Mouse (Mus musculus) left cerebral cortex, postnatal 10 days (tissue): ENCODE measurements around the gene Acss3. TPM values are rescaled to one million over a fixed set of nuclear protein-coding genes. Genes with fewer than 3 reads are reported as not detected.

Source experiments
- DNase-seq, 2 experiments: peaks; one replicate each; pipeline ENCODE4 v3.0.0; 2021 to 2022; ENCODE audit warnings: low spot score in 2 of 2, mixed read lengths in 1 of 2; ENCODE audit errors: extremely low spot score in 1 of 2
- intact Hi-C: fragments of 180-260 bp; cut with DNase I; formaldehyde crosslinking; loops from one replicate; pipeline ENCODE4 v1.15.1; 2025
- total RNA-seq, 2 experiments: library from RNA; stranded (reverse); gene quantifications; 2 replicates each; pipeline ENCODE4 v1.2.3; 2021

The Acss3 gene
- total RNA-seq, 2 experiments from 2014 or later = 0.47 to 0.64 TPM

- intact Hi-C loops = no loop called here
These were observed 213.4 kb downstream of the Acss3 start for GRCm38 (mm10) chr10:106910108-106910507.

DNA sequence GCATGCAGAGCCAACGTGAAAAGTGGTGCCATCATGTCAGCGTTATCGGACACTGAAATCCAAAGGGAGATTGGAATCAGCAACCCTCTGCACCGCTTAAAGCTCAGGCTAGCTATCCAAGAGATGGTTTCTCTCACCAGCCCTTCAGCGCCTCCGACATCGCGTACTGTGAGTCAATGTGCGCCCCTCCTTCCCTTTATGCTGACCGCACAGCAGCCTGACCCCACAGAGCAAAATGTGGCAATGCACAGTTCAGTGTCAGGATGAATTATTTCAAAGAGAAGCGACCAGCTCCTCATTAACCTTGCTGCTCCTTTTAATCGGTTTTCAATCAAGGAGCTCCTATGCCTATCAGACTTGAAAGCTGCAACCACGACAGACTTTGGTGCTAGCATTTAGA is 227.1 kb downstream of the Acss3 start:
- DNase-seq = no peak
- intact Hi-C loops = no loop called here

More at GRCm38 (mm10) chr10:106910108-106910507, 213.4 kb downstream of the Acss3 start:
- no peak for DNase-seq

Other genes with a start within 250 kb of the Acss3 start
- 10 to 100 TPM; 41.2 to 43.4 TPM for gene Lin7a, start 148.0 kb upstream of the Acss3 start, total RNA-seq